Mouse (Mus musculus): Measurements from ENCODE around the gene Dpm3.

Gene Dpm3

GRCm38 (mm10) chr3:89231772-89232275 lies 27.3 kb upstream of the Dpm3 start:
- in situ Hi-C loops (cut with MboI, MseI), result no loop called here

GRCm38 (mm10) chr3:89232614-89233013 lies 26.5 kb upstream of the Dpm3 start:
- in situ Hi-C loops (cut with MboI, MseI), result no loop called here

- in situ Hi-C loops (cut with MboI, MseI), result no loop called here
Measured at GRCm38 (mm10) chr3:89233562-89234110, 25.5 kb upstream of the Dpm3 start.

- in situ Hi-C loops (cut with MboI, MseI), result no loop called here
Measured at GRCm38 (mm10) chr3:89236516-89236915, 22.6 kb upstream of the Dpm3 start.

GRCm38 (mm10) chr3:89237682-89238081 lies 21.5 kb upstream of the Dpm3 start:
- in situ Hi-C loops (cut with MboI, MseI), result no loop called here

GRCm38 (mm10) chr3:89238494-89238893 lies 20.7 kb upstream of the Dpm3 start:
- in situ Hi-C loops (cut with MboI, MseI), result no loop called here

- in situ Hi-C loops (cut with MboI, MseI), result loop anchor here (10.0 kb wide), 1 partner anchor 1318 kb away; no protein-coding TSS in a partner anchor
Measured at GRCm38 (mm10) chr3:89242331-89242895, 16.7 kb upstream of the Dpm3 start.

GRCm38 (mm10) chr3:89243609-89244008 lies 15.5 kb upstream of the Dpm3 start:
- in situ Hi-C loops (cut with MboI, MseI), result loop anchor here (10.0 kb wide), 1 partner anchor 1319 kb away; no protein-coding TSS in a partner anchor

- in situ Hi-C loops (cut with MboI, MseI), result loop anchor here (10.0 kb wide), 1 partner anchor 1320 kb away; no protein-coding TSS in a partner anchor
Measured at GRCm38 (mm10) chr3:89244158-89244981, 14.8 kb upstream of the Dpm3 start.

GRCm38 (mm10) chr3:89244982-89245687 lies 14.0 kb upstream of the Dpm3 start:
- in situ Hi-C loops (cut with MboI, MseI), result loop anchor here (5.0 to 10.0 kb wide), 2 partner anchors 37 to 1320 kb away; partner anchors contain the start of gene Efna1

GRCm38 (mm10) chr3:89245688-89246171 lies 13.4 kb upstream of the Dpm3 start, which contains the start of gene Krtcap2:
Krtcap2 (plus strand) TSS chr3:89245966.
- in situ Hi-C loops (cut with MboI, MseI), result loop anchor here (5.0 to 10.0 kb wide), 2 partner anchors 37 to 1321 kb away; partner anchors contain the start of gene Efna1

GRCm38 (mm10) chr3:89246261-89247100 lies 12.7 kb upstream of the Dpm3 start, which contains the start of gene Trim46:
Trim46 (minus strand) TSS chr3:89246309.
- in situ Hi-C loops (cut with MboI, MseI), result loop anchor here (5.0 to 10.0 kb wide), 2 partner anchors 36 to 1322 kb away; partner anchors contain the start of gene Efna1

- in situ Hi-C loops (cut with MboI, MseI), result loop anchor here (5.0 to 10.0 kb wide), 2 partner anchors 35 to 1323 kb away; partner anchors contain the start of gene Efna1
Measured at GRCm38 (mm10) chr3:89247466-89247865, 11.7 kb upstream of the Dpm3 start.

GRCm38 (mm10) chr3:89250435-89251040 lies 8.6 kb upstream of the Dpm3 start:
- in situ Hi-C loops (cut with MboI, MseI), result no loop called here

GRCm38 (mm10) chr3:89251365-89251895 lies 7.7 kb upstream of the Dpm3 start:
- in situ Hi-C loops (cut with MboI, MseI), result no loop called here

GRCm38 (mm10) chr3:89254994-89255393 lies 4.2 kb upstream of the Dpm3 start:
- in situ Hi-C loops (cut with MboI, MseI), result no loop called here

- in situ Hi-C loops (cut with MboI, MseI), result no loop called here
Measured at GRCm38 (mm10) chr3:89256177-89256576, 3.0 kb upstream of the Dpm3 start.

GRCm38 (mm10) chr3:89260211-89260610 lies 1.1 kb downstream of the Dpm3 start:
- in situ Hi-C loops (cut with MboI, MseI), result no loop called here

- in situ Hi-C loops (cut with MboI, MseI), result no loop called here
Measured at GRCm38 (mm10) chr3:89262417-89262816, 3.3 kb downstream of the Dpm3 start.

All from T-helper 2 cell (primary cell).